Mouse (Mus musculus) myocyte (in vitro differentiated cells): ENCODE measurements at regions not wholly inside any gene's neighbourhood (a gene's known extent, or its start where the extent isn't known, plus 50 kb on each side); places are given as distances from the start of the nearest gene placed in this dataset.

ENCODE experiments used
- MAX ChIP-seq: IDR thresholded peaks from one replicate; pipeline ENCODE4 v1.6.1; 2011; ENCODE audit warnings: low read depth, mild to moderate bottlenecking, control low read depth
- MYOD1 ChIP-seq, 3 experiments: IDR thresholded peaks; one replicate each; pipeline ENCODE4 v1.6.1; 2011; ENCODE audit warnings: control low read depth in 2 of 3, low read depth in 2 of 3, mild to moderate bottlenecking in 2 of 3, moderate library complexity in 1 of 3; ENCODE audit not compliant: insufficient read length in 2 of 3, control insufficient read depth in 1 of 3
- POLR2A ChIP-seq: IDR thresholded peaks from one replicate; pipeline ENCODE4 v1.6.1; 2011; ENCODE audit warnings: low read depth, mild to moderate bottlenecking, control low read depth, moderate library complexity; ENCODE audit not compliant: insufficient read length
- SRF ChIP-seq: IDR thresholded peaks from one replicate; pipeline ENCODE4 v1.6.1; 2011; ENCODE audit warnings: low read depth; ENCODE audit not compliant: control insufficient read depth, insufficient read length
- USF1 ChIP-seq: IDR thresholded peaks from one replicate; pipeline ENCODE4 v1.6.1; 2011; ENCODE audit warnings: low read depth, mild to moderate bottlenecking, control low read depth, moderate library complexity

DNA sequence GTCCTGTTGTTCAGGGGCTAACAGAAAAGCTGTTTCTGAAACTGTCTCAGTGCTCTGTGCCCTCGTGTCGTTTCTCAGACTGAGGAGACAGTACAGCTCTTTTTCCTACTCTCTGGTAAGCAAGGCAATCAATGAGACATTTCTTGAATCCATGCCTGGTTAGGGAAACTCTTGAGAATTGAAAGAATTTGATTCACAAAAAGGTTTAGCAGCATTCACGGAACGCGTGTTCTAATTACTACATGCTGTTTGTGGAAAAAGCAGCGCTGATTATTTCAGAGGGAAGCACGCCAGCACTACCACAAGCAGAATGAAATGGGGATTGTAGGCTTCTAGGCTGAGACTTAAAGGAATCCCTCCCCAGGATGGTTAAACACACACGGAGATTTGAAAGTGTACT is 112.5 kb upstream of the Adgrl2 start:
- TF ChIP-seq POLR2A (no peak), SRF (no peak), MAX (no peak), USF1 (no peak), MYOD1 (IDR thresholded peaks at IDR 0.05; ENCODE audit: control insufficient read depth in 1 of 3, insufficient read length in 2 of 3, low read depth in 2 of 3) (no peak)
